Mouse (Mus musculus) hindbrain, embryonic 13.5 days (tissue): ENCODE measurements at regions not wholly inside any gene's neighbourhood (a gene's known extent, or its start where the extent isn't known, plus 50 kb on each side); places are given as distances from the start of the nearest gene placed in this dataset.
"Not testable (repeated sequence)": the region's sequence is repeated elsewhere in the genome, so short reads cannot be mapped to it uniquely, and the experiment has no call there.

Source experiments
- ATAC-seq: fragments of 200-750 bp; cut with Nextera tagmentation; 2 replicates; pipeline ENCODE4 v1.8.0; 2017; ENCODE audit warnings: moderate TSS enrichment; ENCODE audit not compliant: low FRiP score
- H3K27ac ChIP-seq: fragments of 300-500 bp; sonication (generic); 2 replicates; pipeline ENCODE4 v1.5.1; 2015; ENCODE audit warnings: inconsistent platforms, mild to moderate bottlenecking, moderate library complexity
- H3K27me3 ChIP-seq: fragments of 300-500 bp; sonication (generic); 2 replicates; pipeline ENCODE4 v1.6.1; 2015; ENCODE audit warnings: mild to moderate bottlenecking, inconsistent platforms
- H3K36me3 ChIP-seq: fragments of 300-500 bp; sonication (generic); 2 replicates; pipeline ENCODE4 v1.6.1; 2015; ENCODE audit warnings: mild to moderate bottlenecking, inconsistent platforms
- H3K4me1 ChIP-seq: fragments of 300-500 bp; sonication (generic); replicated peaks from 2 replicates; pipeline ENCODE4 v1.6.1; 2015; ENCODE audit warnings: inconsistent platforms
- H3K4me2 ChIP-seq: fragments of 300-500 bp; sonication (generic); 2 replicates; pipeline ENCODE4 v1.6.1; 2015; ENCODE audit warnings: inconsistent platforms, mild to moderate bottlenecking, moderate library complexity
- H3K4me3 ChIP-seq: fragments of 300-500 bp; sonication (generic); 2 replicates; pipeline ENCODE4 v1.5.1; 2015; ENCODE audit warnings: mild to moderate bottlenecking, inconsistent platforms
- H3K9ac ChIP-seq: fragments of 300-500 bp; sonication (generic); 2 replicates; pipeline ENCODE4 v1.6.1; 2015; ENCODE audit warnings: mild to moderate bottlenecking, inconsistent platforms
- H3K9me3 ChIP-seq: fragments of 300-500 bp; sonication (generic); 2 replicates; pipeline ENCODE4 v1.6.1; 2016; ENCODE audit warnings: inconsistent platforms
- WGBS: fragments of 180-500 bp; shearing (Covaris S2); methylation state at CpG from one replicate; pipeline ENCODE4 v1.1.7; 2015; 5-methylcytosine and 5-hydroxymethylcytosine counted together

DNA sequence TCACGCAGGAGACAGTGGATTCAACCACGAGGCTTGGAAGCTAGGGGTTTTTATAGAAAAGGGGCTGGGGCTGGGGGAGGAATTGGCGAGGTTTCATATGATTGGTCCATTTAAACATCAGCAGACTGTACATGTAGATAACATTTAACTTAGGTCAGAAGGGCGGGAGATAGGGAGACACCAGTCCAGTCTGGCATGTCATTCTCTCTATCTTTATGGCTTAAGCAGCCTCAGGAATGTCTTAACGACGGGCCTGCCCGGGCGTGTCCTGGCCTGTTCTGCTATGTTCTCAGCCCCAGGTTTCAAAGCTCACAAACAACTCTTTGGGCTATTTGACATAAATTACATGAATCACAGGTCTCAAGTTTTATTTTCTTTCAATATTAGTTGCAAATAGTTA, 910.6 kb downstream of the Abca13 start:
- WGBS: 88% methylated on average over 8 of the region's 8 CpGs
- not testable (repeated sequence) for ATAC-seq

DNA sequence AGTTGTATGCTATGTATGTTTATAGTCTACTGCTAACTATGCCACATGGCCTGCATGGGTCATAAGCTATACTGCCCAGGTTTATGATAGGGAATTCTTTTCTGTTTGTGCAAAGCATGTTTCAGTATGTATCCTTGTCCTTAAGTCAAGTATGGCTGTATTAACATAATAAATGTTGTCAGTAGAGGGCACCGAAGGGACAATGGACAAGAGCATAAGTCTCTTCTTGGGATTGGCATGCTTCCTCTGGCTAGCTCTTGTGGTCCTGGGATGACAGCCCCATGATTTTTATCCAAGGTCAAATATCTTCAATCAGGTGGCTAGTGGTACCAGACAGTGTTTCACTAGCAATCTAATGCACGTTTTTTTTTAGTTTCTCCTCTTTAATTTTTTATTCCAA, 913.3 kb downstream of the Abca13 start:
- Histone ChIP-seq H3K4me1 (no peaks in the 10 kb centered on the region), H3K4me2 (no peak overlapping the region), H3K9me3 (no peaks in the 10 kb centered on the region), H3K27ac (no peak overlapping the region), H3K36me3 (no peaks in the 10 kb centered on the region), H3K27me3 (no peaks in the 10 kb centered on the region), H3K4me3 (no peak overlapping the region), H3K9ac (no peak overlapping the region)
- no peak for ATAC-seq
- WGBS: 91% methylated on average over 2 of the region's 2 CpGs

More for the DNA sequence above, 910.6 kb downstream of the Abca13 start:
- H3K27me3 ChIP-seq, H3K9me3 ChIP-seq, H3K4me2 ChIP-seq, H3K4me1 ChIP-seq, H3K9ac ChIP-seq, H3K4me3 ChIP-seq, H3K27ac ChIP-seq, H3K36me3 ChIP-seq: not testable (repeated sequence)

DNA sequence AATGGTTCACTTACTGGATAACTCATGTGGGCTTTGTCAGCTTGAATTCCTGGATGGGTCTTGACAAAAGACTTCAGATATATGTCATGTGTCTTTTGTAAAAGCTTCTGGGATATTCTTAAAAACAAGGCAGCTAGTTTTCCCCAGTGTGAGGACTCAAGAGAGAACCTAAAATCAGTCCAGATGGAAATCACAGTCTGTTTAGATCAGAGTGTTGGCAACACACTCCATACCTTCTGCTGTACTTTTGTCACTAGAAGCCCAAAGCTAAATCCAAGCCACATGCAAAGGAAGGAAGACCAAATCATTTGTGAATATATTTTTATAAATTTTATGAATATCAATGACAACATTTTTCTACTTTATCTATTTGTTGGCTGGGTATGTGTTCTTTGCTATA, 950.4 kb downstream of the Abca13 start:
- Histone ChIP-seq H3K4me3 (no peak overlapping the region), H3K36me3 (no peaks in the 10 kb centered on the region), H3K4me2 (no peak overlapping the region), H3K27me3 (no peaks in the 10 kb centered on the region), H3K9ac (no peak overlapping the region), H3K27ac (no peak overlapping the region), H3K9me3 (no peaks in the 10 kb centered on the region), H3K4me1 (no peaks in the 10 kb centered on the region)
- ATAC-seq: no peak

DNA sequence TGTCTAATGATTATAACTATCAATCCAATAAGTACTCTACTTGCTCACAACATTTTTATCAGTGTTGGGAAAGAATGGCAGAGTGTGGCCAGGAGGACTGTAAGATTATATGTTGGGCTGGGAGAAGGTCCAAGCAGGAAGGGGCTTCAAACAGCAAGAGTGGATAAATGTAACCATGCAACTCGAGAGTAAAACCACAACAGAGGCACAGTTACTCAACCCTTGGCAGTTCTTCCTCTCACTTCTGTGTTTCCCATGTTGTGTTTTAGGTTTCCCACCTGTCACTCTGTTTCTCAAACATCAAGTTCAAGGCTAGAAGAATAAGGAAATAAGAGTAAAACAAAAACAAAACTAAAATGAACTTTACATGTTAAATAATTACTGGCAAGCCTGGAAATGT, 957.4 kb downstream of the Abca13 start:
- Histone ChIP-seq H3K27me3 (no peaks in the 10 kb centered on the region), H3K4me3 (no peak overlapping the region), H3K27ac (no peak overlapping the region), H3K9ac (no peak overlapping the region), H3K36me3 (no peaks in the 10 kb centered on the region), H3K4me1 (no peaks in the 10 kb centered on the region), H3K9me3 (no peaks in the 10 kb centered on the region), H3K4me2 (no peak overlapping the region)
- 76% methylated on average over 1 of the region's 1 CpGs for WGBS
- ATAC-seq: no peak

DNA sequence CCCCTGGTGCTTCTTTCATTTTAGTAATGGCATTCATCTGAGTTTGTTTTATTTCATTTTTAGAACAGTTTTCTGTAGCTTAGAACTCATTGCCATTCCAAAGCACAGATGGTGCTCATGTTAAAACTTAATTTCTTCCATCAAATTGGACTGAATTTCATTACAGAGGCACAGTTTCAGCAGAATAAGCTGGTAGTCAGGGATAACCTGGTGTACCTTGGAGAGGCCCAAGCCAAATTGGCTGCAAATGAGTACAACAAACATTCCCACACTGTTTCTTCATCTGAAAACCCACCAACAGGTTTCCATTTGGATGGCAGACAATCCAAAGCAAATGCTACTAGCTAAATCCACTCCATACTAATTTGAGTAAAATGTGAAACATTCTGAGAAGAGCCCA, 960.2 kb upstream of the Vwc2 start:
- H3K4me1 ChIP-seq: no peaks in the 10 kb centered on the region
- ATAC-seq: no peak

DNA sequence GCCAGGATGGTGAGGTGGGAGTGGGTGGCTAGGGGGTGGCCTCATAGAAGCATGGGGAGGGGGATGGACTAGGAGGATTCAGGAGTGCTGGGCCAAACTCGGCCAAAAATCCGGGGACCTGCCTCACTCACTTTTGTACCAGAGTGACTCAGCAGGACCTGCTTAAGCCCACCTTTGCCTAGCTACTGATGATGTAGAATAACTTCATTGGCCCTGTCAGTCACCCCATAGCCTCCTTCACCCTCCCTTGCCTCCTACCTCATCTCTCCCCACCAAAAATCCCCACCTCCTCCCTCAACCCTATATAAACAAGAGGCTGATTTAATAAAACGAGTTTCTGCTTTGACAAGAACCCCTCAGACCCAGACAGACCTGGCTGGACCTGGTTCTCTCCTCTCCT, 920.3 kb upstream of the Vwc2 start:
- Histone ChIP-seq H3K9me3 (no peaks in the 10 kb centered on the region), H3K27ac (no peak overlapping the region), H3K4me1 (no peaks in the 10 kb centered on the region), H3K4me2 (no peak overlapping the region), H3K9ac (no peak overlapping the region), H3K36me3 (no peaks in the 10 kb centered on the region), H3K4me3 (no peak overlapping the region), H3K27me3 (no peaks in the 10 kb centered on the region)
- WGBS: 64% methylated on average over 3 of the region's 3 CpGs
- no peak for ATAC-seq

More for the DNA sequence above, 960.2 kb upstream of the Vwc2 start:
- no peak overlapping the region for H3K4me2 ChIP-seq
- no peaks in the 10 kb centered on the region for H3K36me3 ChIP-seq
- H3K9ac ChIP-seq: no peak overlapping the region
- H3K27ac ChIP-seq: no peak overlapping the region
- H3K9me3 ChIP-seq: no peaks in the 10 kb centered on the region
- no peak overlapping the region for H3K4me3 ChIP-seq
- H3K27me3 ChIP-seq: no peaks in the 10 kb centered on the region

DNA sequence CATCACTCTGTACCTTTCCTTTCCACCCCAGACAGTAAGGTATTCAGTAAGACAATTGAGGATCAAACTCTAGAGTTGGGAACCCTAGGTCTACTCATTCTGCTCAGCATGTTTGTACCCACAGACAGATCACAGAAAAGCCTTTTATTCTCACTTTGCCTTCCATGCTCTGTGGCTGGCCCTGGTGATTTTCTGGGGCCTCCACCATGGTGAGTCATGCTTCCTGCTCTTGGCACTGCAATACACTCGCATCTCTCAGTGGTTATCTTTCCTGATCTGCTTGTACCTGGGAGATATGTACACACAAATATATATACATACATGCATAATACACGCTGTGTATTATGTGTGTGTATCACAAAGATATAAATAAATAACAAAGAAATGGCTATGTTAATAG, 919.2 kb upstream of the Vwc2 start:
- no peaks in the 10 kb centered on the region for H3K9me3 ChIP-seq
- H3K4me3 ChIP-seq: no peak overlapping the region
- H3K4me1 ChIP-seq: no peaks in the 10 kb centered on the region
- H3K9ac ChIP-seq: no peak overlapping the region
- WGBS: 87% methylated on average over 2 of the region's 2 CpGs
- H3K27me3 ChIP-seq: no peaks in the 10 kb centered on the region
- H3K4me2 ChIP-seq: no peak overlapping the region
- H3K36me3 ChIP-seq: no peaks in the 10 kb centered on the region
- ATAC-seq: no peak
- no peak overlapping the region for H3K27ac ChIP-seq

DNA sequence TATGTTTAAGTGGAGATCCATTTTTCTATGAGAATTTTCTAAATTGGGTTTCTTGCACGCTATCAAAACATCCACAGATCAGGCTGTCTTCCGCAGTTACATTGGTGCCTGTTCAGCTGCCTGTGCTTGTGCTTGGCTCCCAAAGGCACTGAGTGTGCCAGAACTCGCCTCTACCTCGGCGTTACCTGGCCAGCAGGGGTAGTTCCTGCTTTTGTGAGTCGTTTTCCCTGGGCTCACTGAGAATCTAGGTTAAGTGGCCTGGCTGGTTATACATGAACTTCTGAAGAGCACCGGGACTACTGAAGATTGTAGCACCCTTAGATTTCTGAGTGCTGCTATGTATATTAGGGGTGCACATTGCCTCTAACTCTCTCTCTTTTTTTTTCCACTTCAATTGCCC, 913.0 kb upstream of the Vwc2 start:
- H3K4me3 ChIP-seq: no peak overlapping the region
- no peaks in the 10 kb centered on the region for H3K36me3 ChIP-seq
- no peak overlapping the region for H3K27ac ChIP-seq
- no peak overlapping the region for H3K9ac ChIP-seq
- no peak for ATAC-seq
- no peaks in the 10 kb centered on the region for H3K27me3 ChIP-seq
- no peak overlapping the region for H3K4me2 ChIP-seq
- H3K4me1 ChIP-seq: no peaks in the 10 kb centered on the region
- WGBS: 90% methylated on average over 7 of the region's 7 CpGs
- no peaks in the 10 kb centered on the region for H3K9me3 ChIP-seq

DNA sequence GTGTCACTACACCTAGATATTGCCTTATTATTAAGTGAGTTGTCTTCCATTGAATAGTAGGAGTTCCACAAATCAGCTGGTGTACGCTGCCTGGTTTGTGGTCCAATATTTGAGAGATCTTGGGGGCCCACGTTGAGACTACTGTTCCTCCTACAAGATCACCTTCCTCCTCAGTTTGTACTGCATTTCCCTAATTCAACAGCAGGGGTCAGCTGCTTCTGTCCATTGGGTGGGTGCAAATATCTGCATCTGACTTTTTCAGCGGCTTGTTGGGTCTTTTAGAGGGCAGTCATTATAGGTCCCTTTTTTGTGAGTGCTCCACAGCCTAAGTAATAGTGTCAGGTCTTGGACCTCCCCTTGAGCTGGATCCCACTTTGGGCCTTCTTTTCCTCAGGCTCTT, 908.8 kb upstream of the Vwc2 start:
- no peak overlapping the region for H3K4me2 ChIP-seq
- H3K27ac ChIP-seq: no peak overlapping the region
- 71% methylated on average over 3 of the region's 3 CpGs for WGBS
- no peak overlapping the region for H3K9ac ChIP-seq
- ATAC-seq: no peak
- H3K27me3 ChIP-seq: no peaks in the 10 kb centered on the region
- no peaks in the 10 kb centered on the region for H3K9me3 ChIP-seq
- no peak overlapping the region for H3K4me3 ChIP-seq
- H3K4me1 ChIP-seq: no peaks in the 10 kb centered on the region
- no peaks in the 10 kb centered on the region for H3K36me3 ChIP-seq
